Mouse (Mus musculus): Measurements from ENCODE around the gene Zbtb20.

Zbtb20 gene

DNA sequence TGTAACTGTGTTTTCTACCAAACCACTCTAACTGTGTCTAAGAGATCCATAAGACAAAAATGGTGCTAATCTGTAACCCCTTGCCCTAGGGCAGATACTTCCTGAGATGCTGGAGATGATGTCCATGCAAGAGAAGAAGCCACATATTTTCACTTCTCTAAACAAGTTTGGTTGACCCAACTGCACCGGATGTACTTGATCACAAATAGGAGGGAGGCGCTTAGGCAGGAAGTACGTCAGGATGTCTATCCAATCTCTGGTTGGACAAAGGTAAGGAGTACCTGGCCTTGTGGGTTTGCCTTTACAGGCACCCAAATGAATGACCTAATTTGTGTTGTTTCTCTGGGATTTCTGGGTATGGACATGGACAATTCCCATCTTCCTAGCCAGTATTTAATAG is 792.6 kb downstream of the Zbtb20 start:
- no peak for DNase-seq

GRCm38 (mm10) chr16:43671972-43672371 is 796.3 kb downstream of the Zbtb20 start:
- no peak for DNase-seq

- no peak for DNase-seq
These were observed 797.0 kb downstream of the Zbtb20 start for GRCm38 (mm10) chr16:43672697-43673096.

DNA sequence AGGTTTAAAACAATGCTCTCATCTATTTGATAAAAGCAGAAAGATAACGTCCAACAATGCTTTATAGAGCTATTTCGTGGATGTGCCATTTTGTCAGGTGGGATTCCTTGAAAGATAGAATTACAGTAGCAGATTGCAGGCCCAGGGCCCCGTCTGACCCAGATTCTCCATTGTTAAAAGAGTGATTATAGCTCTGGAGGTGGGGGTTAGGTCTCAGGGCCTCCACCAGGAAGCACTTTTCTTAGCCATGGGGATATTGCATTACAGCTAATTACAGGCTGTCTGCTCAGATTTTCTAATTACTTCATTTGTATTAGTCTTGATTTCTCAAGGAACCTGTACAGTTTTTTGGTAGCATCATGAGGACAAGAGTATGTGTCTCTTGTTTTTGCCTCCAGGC is 798.7 kb downstream of the Zbtb20 start:
- no peak for DNase-seq

- no peak for DNase-seq
These were observed 812.3 kb downstream of the Zbtb20 start for GRCm38 (mm10) chr16:43687968-43688367.

DNA sequence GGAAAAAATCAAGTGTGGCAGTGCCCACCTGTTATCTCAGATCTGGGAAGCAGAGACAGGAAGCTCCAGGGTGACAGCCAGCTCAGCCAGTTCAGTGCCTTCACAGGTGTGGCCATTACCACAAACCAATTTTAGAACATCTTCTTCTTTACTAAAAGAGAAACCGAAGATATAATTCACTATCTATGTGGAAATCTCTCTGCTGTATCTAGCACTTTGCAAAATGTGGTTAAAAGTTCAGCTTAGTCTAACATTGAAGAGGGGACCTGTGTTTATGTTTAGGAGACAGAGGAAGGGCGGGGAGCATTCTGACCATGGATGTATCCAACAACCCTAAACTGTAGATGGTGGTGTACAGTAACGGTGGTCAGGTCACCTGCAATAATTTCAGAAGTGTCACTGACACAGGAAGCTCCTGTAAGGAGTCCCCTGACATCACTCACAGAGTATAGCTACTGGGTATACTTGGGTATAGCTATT is 814.6 kb downstream of the Zbtb20 start:
- no peak for DNase-seq

- no peak for DNase-seq
These were observed 815.2 kb downstream of the Zbtb20 start for GRCm38 (mm10) chr16:43690912-43691311.

DNA sequence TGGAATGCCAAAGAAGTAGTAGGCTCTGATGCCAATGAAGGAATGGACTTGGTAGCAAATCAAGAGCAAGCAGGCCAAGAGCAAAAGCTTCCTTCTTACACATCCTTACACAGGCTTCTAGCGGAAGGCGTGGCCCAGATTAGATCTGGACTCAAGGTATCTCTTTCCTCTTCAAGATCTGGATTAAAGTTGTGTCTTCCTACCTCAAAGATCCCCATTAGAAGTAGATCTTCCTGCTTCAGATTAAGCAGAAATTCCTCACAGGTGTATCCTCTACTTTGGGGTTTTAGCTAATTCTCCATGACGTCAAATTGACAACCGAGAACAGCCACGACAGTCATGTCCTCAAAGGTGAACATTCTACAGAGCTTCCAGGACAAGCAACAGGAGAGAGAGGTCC is 816.1 kb downstream of the Zbtb20 start:
- no peak for DNase-seq

All from lung, postnatal 14 days (tissue).